In genomic region chrX:52987905-52988783, GRCm38 (mm10) we compare ENCODE assay signal across 8 mouse cellular contexts. TPM values are rescaled to one million over a fixed set of nuclear protein-coding genes. Genes with fewer than 3 reads are reported as not detected.
DNase-seq lines count a peak whose midpoint lies in the region; ATAC-seq and TF ChIP-seq lines count a peak whose summit lies in the region.

Gene Hprt, plus strand, starts transcription at chrX:52988137.

- H3K4me1 ChIP-seq in lung, embryonic 16.5 days (replicated peaks; ENCODE audit: control insufficient read depth, insufficient read depth, low read length), result no peaks in the 10 kb centered on the region
- no peaks in the 10 kb centered on the region for H3K4me1 ChIP-seq in thymus, adult 2 months (replicated peaks; ENCODE audit: control insufficient read depth, insufficient read depth, low read length)

- H3K9me3 ChIP-seq in lung, embryonic 16.5 days (ENCODE audit: control insufficient read depth, low read length), result no peaks in the 10 kb centered on the region; the same call in 1 of the 2 replicates

- H3K4me3 ChIP-seq in lung, embryonic 16.5 days (ENCODE audit: low read length), result peak within 1 kb of the TSS; percentile 72
- peak within 1 kb of the TSS; percentile 88 for H3K4me3 ChIP-seq in thymus, adult 2 months (ENCODE audit: control insufficient read depth, insufficient read depth, low read length)

- H3K27me3 ChIP-seq in lung, embryonic 16.5 days (ENCODE audit: control insufficient read depth, insufficient read depth, low read depth, low read length), result no peaks in the 10 kb centered on the region
- no peaks in the 10 kb centered on the region for H3K27me3 ChIP-seq in thymus, adult 2 months (ENCODE audit: control insufficient read depth, insufficient read depth, low read length)

- peak; percentile 71 for TF ChIP-seq POLR2A in thymus, adult 2 months (IDR thresholded peaks at IDR 0.05; ENCODE audit: control insufficient read depth, extremely low read depth, insufficient read depth, low read length, poor library complexity)

- no peaks in the 10 kb centered on the region for H3K36me3 ChIP-seq in lung, embryonic 16.5 days (ENCODE audit: control insufficient read depth, insufficient read depth, low read length)
- no peaks in the 10 kb centered on the region for H3K36me3 ChIP-seq in thymus, adult 2 months (ENCODE audit: control insufficient read depth, insufficient read depth, low read length)

- TF ChIP-seq CTCF in thymus, adult 2 months (IDR thresholded peaks at IDR 0.05; ENCODE audit: borderline replicate concordance, control insufficient read depth, extremely low read depth, insufficient read depth, low read length, poor library complexity), result no peak

- H3K27ac ChIP-seq in lung, embryonic 16.5 days (ENCODE audit: low read length), result peak within 1 kb of the TSS; percentile 93
- H3K27ac ChIP-seq in thymus, adult 2 months (ENCODE audit: control insufficient read depth, insufficient read depth, low read length), result peak within 1 kb of the TSS; percentile 32; the same call in 1 of the 2 replicates

- peak; percentile 90 for DNase-seq in Muller cell, postnatal 12 days (ENCODE audit: inconsistent ontology term)
- peak; percentile 76 for DNase-seq in cerebellum, adult 8-10 months
- DNase-seq in forelimb bud, embryonic 11.5 days (ENCODE audit: low read depth, low spot score), result peak; percentile 72
- DNase-seq in heart, postnatal 4 days, result peak; percentile 88
- peak; percentile 81 for DNase-seq in layer of hippocampus, adult 9-11 months
- peak; percentile 74 for DNase-seq in ovary, adult 18-20 months (ENCODE audit: low spot score)
- peak; percentile 87 for DNase-seq in thymus, adult 2 months

- peak; percentile 98 for ATAC-seq in lung, embryonic 16.5 days (ENCODE audit: low read depth)

- H3K9ac ChIP-seq in lung, embryonic 16.5 days (ENCODE audit: low read length), result peak within 1 kb of the TSS; percentile 86

- H3K4me2 ChIP-seq in lung, embryonic 16.5 days (ENCODE audit: low read depth, low read length), result peak within 1 kb of the TSS; percentile 56

- 16% methylated on average over 55 of the region's 72 CpGs for WGBS in lung, embryonic 16.5 days
- WGBS in thymus, adult 2 months, result under 1% methylated on average over 70 of the region's 72 CpGs

RNA-seq across cellular contexts. Expression of gene Hprt, which starts in this region (rescaled TPM):
- total RNA-seq in heart, postnatal 4 days (2021), result 100 to 1,000 TPM; 105 to 128 TPM
- polyA plus RNA-seq in lung, embryonic 16.5 days (2015; fragmentation: Nextera tagmentation; extraction: Ambion mirVana), result 166 and 171 TPM in 2 replicates
- 19.6 and 20.7 TPM in 2 replicates for polyA plus RNA-seq in thymus, adult 2 months (2012; rRNA removed)

Comparison
In these comparisons a context has a peak if more than half of its experiments do, and no peak if none do; other contexts are left out.
1. Peak in every context shown above with its lines: DNase-seq, ATAC-seq, H3K4me3 ChIP-seq and H3K27ac ChIP-seq.